Mouse (Mus musculus) midbrain, postnatal 0 days (tissue): ENCODE data around the gene Max. TPM values are rescaled to one million over a fixed set of nuclear protein-coding genes. Genes with fewer than 3 reads are reported as not detected.

Experiments used
- ATAC-seq: fragments of 200-750 bp; cut with Nextera tagmentation; 2 replicates; pipeline ENCODE4 v1.8.0; 2017; ENCODE audit warnings: moderate number of reproducible peaks, mild to moderate bottlenecking, moderate TSS enrichment, moderate library complexity; ENCODE audit not compliant: low FRiP score
- DNase-seq: peaks from one replicate; pipeline ENCODE4 v3.0.0-alpha.2; 2015; ENCODE audit warnings: low spot score
- H3K27ac ChIP-seq: fragments of 300-500 bp; sonication (generic); 2 replicates; pipeline ENCODE4 v1.5.1; 2014; ENCODE audit warnings: low read depth, mild to moderate bottlenecking, low read length, mixed read lengths
- H3K27me3 ChIP-seq: fragments of 300-500 bp; sonication (generic); 2 replicates; pipeline ENCODE4 v1.6.1; 2014; ENCODE audit warnings: low read length, control low read depth, mixed read lengths; ENCODE audit not compliant: insufficient read depth
- H3K36me3 ChIP-seq: fragments of 300-500 bp; sonication (generic); 2 replicates; pipeline ENCODE4 v1.6.1; 2014; ENCODE audit warnings: low read length, control low read depth, mixed read lengths; ENCODE audit not compliant: insufficient read depth
- H3K4me1 ChIP-seq: fragments of 300-500 bp; sonication (generic); 2 replicates; pipeline ENCODE4 v1.6.1; 2014; ENCODE audit warnings: mild to moderate bottlenecking, control low read depth, antibody characterized with exemption, low read length, mixed read lengths; ENCODE audit not compliant: insufficient read depth
- H3K4me2 ChIP-seq: fragments of 300-500 bp; sonication (generic); 2 replicates; pipeline ENCODE4 v1.6.1; 2014; ENCODE audit warnings: low read depth, mild to moderate bottlenecking, low read length, mixed read lengths; ENCODE audit not compliant: poor library complexity, severe bottlenecking
- H3K4me3 ChIP-seq: fragments of 300-500 bp; sonication (generic); 2 replicates; pipeline ENCODE4 v1.5.1; 2014; ENCODE audit warnings: low read depth, mild to moderate bottlenecking, low read length, moderate library complexity
- H3K9ac ChIP-seq: fragments of 300-500 bp; sonication (generic); replicated peaks from 2 replicates; pipeline ENCODE4 v1.6.1; 2014; ENCODE audit warnings: mild to moderate bottlenecking, low read length, moderate library complexity, mixed read lengths; ENCODE audit not compliant: poor library complexity, severe bottlenecking
- H3K9me3 ChIP-seq: fragments of 300-500 bp; sonication (generic); 2 replicates; pipeline ENCODE4 v1.6.1; 2016; ENCODE audit warnings: low read length, control low read depth
- CTCF ChIP-seq: IDR thresholded peaks from 2 replicates; pipeline ENCODE4 v1.5.1; 2016; ENCODE audit warnings: antibody characterized with exemption, mild to moderate bottlenecking
- WGBS: fragments of 180-500 bp; shearing (Covaris S2); extraction: QIAGEN DNeasy Blood & Tissue Kit; methylation state at CpG from one replicate; pipeline ENCODE4 v1.1.7; 2014; 5-methylcytosine and 5-hydroxymethylcytosine counted together
- polyA plus RNA-seq: library from polyadenylated mRNA; unstranded; fragments of >200 nt; fragmentation: Nextera tagmentation; extraction: Ambion mirVana; gene quantifications from 2 replicates; pipeline ENCODE4 v1.2.1, GENCODE M21; 2015
- total RNA-seq: library from RNA; depleted of rRNA; stranded (reverse); fragments of >200 nt; gene quantifications from 2 replicates; pipeline ENCODE4 v1.2.3, GENCODE M21; 2014

Gene Max
- total and polyA plus RNA-seq, 2 experiments from 2014 or later, result 17.3 to 61.7 TPM

- Histone ChIP-seq H3K4me2 (no peak overlapping the region), H3K9me3 (no peaks in the 10 kb centered on the region), H3K4me3 (no peak overlapping the region), H3K9ac (no peak overlapping the region), H3K27me3 (no peaks in the 10 kb centered on the region), H3K4me1 (no peaks in the 10 kb centered on the region), H3K27ac (no peak overlapping the region), H3K36me3 (0 out of 2 replicates have a peak, but pooled peaks cover 3% of the 10 kb centered on the region)
- DNase-seq (no peak), ATAC-seq (no peak)
- no peak for TF ChIP-seq CTCF
- 75% methylated on average over 6 of the region's 6 CpGs for WGBS
These were observed 31.8 kb downstream of the Max start for GRCm38 (mm10) chr12:76930177-76930576.

- Histone ChIP-seq H3K9ac (no peak overlapping the region), H3K4me3 (no peak overlapping the region), H3K9me3 (no peaks in the 10 kb centered on the region), H3K27me3 (no peaks in the 10 kb centered on the region), H3K27ac (no peak overlapping the region), H3K4me2 (no peak overlapping the region), H3K4me1 (no peaks in the 10 kb centered on the region), H3K36me3 (0 out of 2 replicates have a peak, but pooled peaks cover 3% of the 10 kb centered on the region)
- ATAC-seq (no peak), DNase-seq (no peak)
- 62% methylated on average over 10 of the region's 10 CpGs for WGBS
- no peak for TF ChIP-seq CTCF
These were observed 34.5 kb downstream of the Max start for GRCm38 (mm10) chr12:76927539-76927938.

- Histone ChIP-seq H3K9ac (no peak overlapping the region), H3K4me1 (no peaks in the 10 kb centered on the region), H3K27ac (no peak overlapping the region), H3K4me2 (no peak overlapping the region), H3K36me3 (no peaks in the 10 kb centered on the region), H3K4me3 (no peak overlapping the region), H3K27me3 (no peaks in the 10 kb centered on the region), H3K9me3 (no peaks in the 10 kb centered on the region)
- DNase-seq (no peak), ATAC-seq (no peak)
- no peak for TF ChIP-seq CTCF
- WGBS, result 90% methylated on average over 3 of the region's 3 CpGs
These were observed 35.0 kb downstream of the Max start for GRCm38 (mm10) chr12:76927012-76927411.

- Histone ChIP-seq H3K36me3 (no peaks in the 10 kb centered on the region), H3K27me3 (no peaks in the 10 kb centered on the region), H3K4me3 (no peak overlapping the region), H3K4me2 (no peak overlapping the region), H3K9me3 (no peaks in the 10 kb centered on the region), H3K9ac (no peak overlapping the region), H3K4me1 (no peaks in the 10 kb centered on the region), H3K27ac (no peak overlapping the region)
- no peak for ATAC-seq
- DNase-seq, result no peak
- 85% methylated on average over 10 of the region's 10 CpGs for WGBS
- TF ChIP-seq CTCF, result no peak
These were observed 35.6 kb downstream of the Max start for GRCm38 (mm10) chr12:76926338-76926945.

GRCm38 (mm10) chr12:76924904-76925604 is 36.9 kb downstream of the Max start:
- no peaks in the 10 kb centered on the region for H3K9me3 ChIP-seq

GRCm38 (mm10) chr12:76923118-76923517 is 38.9 kb downstream of the Max start:
- 96% methylated on average over 8 of the region's 8 CpGs for WGBS
- no peaks in the 10 kb centered on the region for H3K27me3 ChIP-seq
- no peak overlapping the region for H3K4me2 ChIP-seq
- H3K36me3 ChIP-seq, result peaks cover 11% of the 10 kb centered on the region
- ATAC-seq (no peak), DNase-seq (no peak)
- TF ChIP-seq CTCF, result no peak
- no peaks in the 10 kb centered on the region for H3K9me3 ChIP-seq
- H3K27ac ChIP-seq, result no peak overlapping the region
- H3K4me1 ChIP-seq, result no peaks in the 10 kb centered on the region
- no peak overlapping the region for H3K9ac ChIP-seq
- no peak overlapping the region for H3K4me3 ChIP-seq

More at GRCm38 (mm10) chr12:76924904-76925604, 36.9 kb downstream of the Max start:
- ATAC-seq, result no peak
- peaks cover 9% of the 10 kb centered on the region for H3K36me3 ChIP-seq
- no peak overlapping the region for H3K9ac ChIP-seq
- no peak overlapping the region for H3K4me2 ChIP-seq
- TF ChIP-seq CTCF, result no peak
- H3K4me3 ChIP-seq, result no peak overlapping the region
- no peaks in the 10 kb centered on the region for H3K4me1 ChIP-seq
- DNase-seq, result no peak
- no peak overlapping the region for H3K27ac ChIP-seq
- WGBS, result 95% methylated on average over 10 of the region's 10 CpGs
- no peaks in the 10 kb centered on the region for H3K27me3 ChIP-seq
